Comparison of ENCODE assay signal across 8 mouse cellular contexts in the genomic region with DNA sequence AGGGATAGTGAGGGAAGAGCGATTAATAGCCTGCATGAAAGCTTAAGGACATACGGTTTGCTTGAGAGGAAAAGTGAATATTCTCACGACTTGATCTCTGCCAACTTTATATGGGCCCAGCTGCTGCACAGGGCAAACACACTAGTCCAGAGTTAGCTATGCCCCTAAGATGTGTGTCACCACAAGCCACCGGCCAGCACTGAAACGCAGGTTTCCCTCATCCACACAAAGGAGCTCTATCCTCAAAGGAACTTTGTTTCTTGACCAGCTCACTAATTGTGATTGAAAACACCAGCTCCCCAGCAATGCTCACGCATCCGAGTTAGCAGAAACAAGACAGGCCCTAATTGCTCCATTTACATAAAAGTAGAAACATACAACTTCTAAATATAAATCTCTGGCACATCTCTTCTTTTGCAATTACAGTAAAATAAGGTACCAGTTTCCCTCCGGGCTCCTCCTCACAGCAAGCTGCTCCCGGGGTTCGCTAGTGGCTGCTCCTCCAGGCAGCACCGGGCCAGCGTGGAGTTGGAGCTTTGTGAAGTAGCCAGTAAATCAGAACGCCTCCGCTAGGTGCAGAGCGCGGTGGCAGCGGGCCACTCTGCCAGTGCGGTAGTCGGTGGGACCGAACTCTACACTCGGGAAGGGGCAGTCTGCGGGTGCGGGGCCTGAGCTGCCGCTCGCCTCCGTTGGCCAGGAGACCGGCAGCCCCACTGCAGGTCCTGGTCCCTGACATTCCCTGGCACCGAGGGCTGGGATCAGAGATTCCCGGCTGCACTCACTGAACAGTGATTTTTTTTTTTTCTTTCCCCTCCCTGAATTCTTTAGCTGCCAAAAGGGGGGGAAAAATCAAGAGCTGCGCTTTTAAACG. TPM values are rescaled to one million over a fixed set of nuclear protein-coding genes. Genes with fewer than 3 reads are reported as not detected.
DNase-seq lines count a peak whose midpoint lies in the region; ATAC-seq and TF ChIP-seq lines count a peak whose summit lies in the region.

A gene (plus strand): TSS at position 480 of the 871 bp plus-strand sequence.

- in situ Hi-C loops in ES-E14 (cut with MboI; ENCODE audit: low sequenced_read_pairs in 2 of 2, unreplicated experiment in 2 of 2) = loop anchor here in 1 of 2 experiments (25.0 kb wide), 1 partner anchor 751 kb away; no protein-coding TSS in a partner anchor

- intact Hi-C loops in heart, postnatal 36 days (cut with DNase I) = loop anchor here (2.0 to 5.0 kb wide), 3 partner anchors 751 to 1017 kb away; no protein-coding TSS in a partner anchor

- H3K4me3 ChIP-seq in ES-E14 (ENCODE audit: insufficient read depth in 1 of 2, low read depth in 1 of 2, low read length in 2 of 2, poor library complexity in 1 of 2, severe bottlenecking in 1 of 2) = peak within 1 kb of the TSS; percentile 63
- peak within 1 kb of the TSS; percentile 49 for H3K4me3 ChIP-seq in forebrain, embryonic 13.5 days

- peak; percentile 82 for ATAC-seq in forebrain, embryonic 13.5 days
- no peak for ATAC-seq in erythroid progenitor cell, adult 5-6 weeks (replicated peaks; ENCODE audit: low FRiP score, poor library complexity, severe bottlenecking)

- H3K27me3 ChIP-seq in forebrain, embryonic 13.5 days = peaks cover 34% of the 10 kb centered on the region

- H3K4me2 ChIP-seq in forebrain, embryonic 13.5 days = peak within 1 kb of the TSS; percentile 89

- no peak for DNase-seq in ES-E14 (ENCODE audit: low read depth, low spot score)
- DNase-seq in brain, adult 2 months (ENCODE audit: low read depth, low spot score) = peak; percentile 68
- peak; percentile 35 to 50 for DNase-seq in heart, postnatal 36 days
- peak; percentile 56 to 65 for DNase-seq in layer of hippocampus, postnatal 10 days (ENCODE audit: low spot score in 2 of 2)
- DNase-seq in lung, postnatal 14 days = peak; percentile 39
- DNase-seq in ovary, postnatal 10 days (ENCODE audit: low spot score) = peak; percentile 27

- WGBS in forebrain, embryonic 13.5 days = 3% methylated on average over 31 of the region's 31 CpGs

- no peaks in the 10 kb centered on the region for H3K9me3 ChIP-seq in ES-E14 (ENCODE audit: control insufficient read depth, insufficient read depth, low read depth, low read length)
- H3K9me3 ChIP-seq in forebrain, embryonic 13.5 days (replicated peaks) = no peaks in the 10 kb centered on the region

- H3K27ac ChIP-seq in ES-E14 (ENCODE audit: insufficient read depth, low read depth, low read length, poor library complexity, severe bottlenecking) = no peak within 1 kb of the TSS
- H3K27ac ChIP-seq in forebrain, embryonic 13.5 days = no peak within 1 kb of the TSS

- H3K4me1 ChIP-seq in ES-E14 (ENCODE audit: control insufficient read depth in 2 of 2, insufficient read depth in 2 of 2, low read length in 2 of 2, poor library complexity in 1 of 2) = peaks cover 0 to 2% of the 10 kb centered on the region in 2 experiments; a peak in 1 of 4 replicates
- H3K4me1 ChIP-seq in forebrain, embryonic 13.5 days = peaks cover 12% of the 10 kb centered on the region

- no peaks in the 10 kb centered on the region for H3K36me3 ChIP-seq in ES-E14 (ENCODE audit: control insufficient read depth, insufficient read depth, low read length, poor library complexity, severe bottlenecking)
- H3K36me3 ChIP-seq in forebrain, embryonic 13.5 days (ENCODE audit: poor library complexity, severe bottlenecking) = no peaks in the 10 kb centered on the region

- H3K9ac ChIP-seq in ES-E14 (ENCODE audit: insufficient read depth, low read depth, low read length, poor library complexity, severe bottlenecking) = peak within 1 kb of the TSS; percentile 52; the same call in 1 of the 2 replicates
- peak within 1 kb of the TSS; percentile 69 for H3K9ac ChIP-seq in forebrain, embryonic 13.5 days

TF ChIP-seq in ES-E14, 5 proteins besides CTCF, POLR2A, EP300 and RAD21:
- TF ChIP-seq ZNF384 (IDR thresholded peaks at IDR 0.05; ENCODE audit: low read depth, low read length) = 0 out of 2 replicates have a peak, but pooled peaks have one; percentile 39
- TF ChIP-seq CHD2 (IDR thresholded peaks at IDR 0.05; ENCODE audit: low read depth, low read length) = no peak

RNA-seq across cellular contexts. Expression of the gene that starts here (rescaled TPM):
- total RNA-seq in ES-E14 (2012; rRNA removed) = 1.8 and 7.5 TPM in 2 replicates
- polyA plus RNA-seq in forebrain, embryonic 13.5 days (2015; fragmentation: Nextera tagmentation; extraction: Ambion mirVana) = 1.1 and 1.3 TPM in 2 replicates
- total RNA-seq in heart, postnatal 36 days (2021) = 1 to 10 TPM; 3.1 TPM
- total RNA-seq in layer of hippocampus, postnatal 10 days (2021) = 1 to 10 TPM; 5.9 to 6.9 TPM
- total RNA-seq in erythroid progenitor cell, adult 5-6 weeks (2015; ENCODE audit: low replicate concordance) = 1.7 and 3.6 TPM in 2 replicates
- 0.77 and 2.6 TPM in 2 replicates for total RNA-seq in erythroid progenitor cell, adult 5-6 weeks (2017; ENCODE audit: low replicate concordance)
